ENCODE assay signal across 23 mouse cellular contexts in the genomic region with DNA sequence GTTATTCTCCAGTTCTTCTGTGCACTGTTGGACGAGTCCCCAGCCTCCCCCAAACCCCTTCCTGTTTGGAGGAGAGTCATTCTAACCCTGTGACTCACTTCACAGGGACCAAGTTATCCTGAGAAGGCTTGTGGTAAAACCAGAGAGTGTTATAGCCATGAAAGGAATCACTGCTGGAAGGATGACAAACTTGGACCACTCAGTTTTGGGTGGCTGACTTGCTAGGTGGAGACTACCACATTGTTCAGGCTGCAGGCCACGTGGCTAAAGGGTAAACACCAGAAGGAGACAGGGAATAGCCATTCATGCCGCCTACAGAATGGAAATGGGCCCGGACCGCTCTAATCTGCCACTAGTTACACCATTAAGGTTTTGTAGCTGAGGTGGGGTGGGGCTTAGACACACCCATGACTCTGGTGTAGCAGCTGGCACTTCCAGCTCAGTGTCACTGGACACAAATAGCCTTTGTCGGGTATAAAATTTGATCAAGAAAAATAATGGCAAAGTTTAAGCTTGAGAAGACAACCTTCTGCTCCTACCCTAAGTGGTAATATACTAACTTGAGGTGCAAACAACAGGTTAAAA. TPM values are rescaled to one million over a fixed set of nuclear protein-coding genes. Genes with fewer than 3 reads are reported as not detected.
DNase-seq lines count a peak whose midpoint lies in the region; ATAC-seq and TF ChIP-seq lines count a peak whose summit lies in the region.
"Had no signal": no experiment of that assay in that cellular context is flagged by ENCODE, and none has a peak within 500 bp of the region (broad histone marks: within the 10 kb centered on the region; RNA-seq: fewer than 3 reads in every experiment).

No protein-coding gene starts in this region.

- H3K79me2 ChIP-seq in myocyte (ENCODE audit: control insufficient read depth, insufficient read depth) = no peaks in the 10 kb centered on the region

- ATAC-seq in frontal cortex, adult (ENCODE audit: low TSS enrichment) = peak; percentile 55
- ATAC-seq: forebrain, embryonic 14.5 days; hindbrain, embryonic 16.5 days; inflammation-experienced regulatory T-cells, adult 6 months had no signal

- no peak overlapping the region for H3K4me3 ChIP-seq in myocyte
- H3K4me3 ChIP-seq in embryonic facial prominence, embryonic 10.5 days = no peak overlapping the region
- H3K4me3 ChIP-seq: embryonic facial prominence, embryonic 13.5 days; forebrain, embryonic 10.5 days; gastrocnemius, adult 2 months; heart, embryonic 13.5 days; hindbrain, embryonic 12.5 days had no signal

- no peak overlapping the region for H3K27ac ChIP-seq in embryonic facial prominence, embryonic 10.5 days (replicated peaks)
- H3K27ac ChIP-seq: embryonic facial prominence, embryonic 13.5 days; forebrain, embryonic 10.5 days; gastrocnemius, adult 2 months; heart, embryonic 13.5 days; hindbrain, embryonic 12.5 days had no signal

- H3K4me1 ChIP-seq in embryonic facial prominence, embryonic 10.5 days = no peaks in the 10 kb centered on the region
- H3K4me1 ChIP-seq: embryonic facial prominence, embryonic 13.5 days; forebrain, embryonic 10.5 days; hindbrain, embryonic 12.5 days had no signal

- no peak for DNase-seq in frontal cortex, postnatal 14 days (ENCODE audit: low spot score in 2 of 2)
- DNase-seq in 3134 (ENCODE audit: extremely low read depth, insufficient read length, low spot score) (peak; percentile 63), NIH3T3 (ENCODE audit: low read depth) (peak; percentile 67)
- DNase-seq in thymus, postnatal 4 days = no peak
- no peak for DNase-seq in embryonic facial prominence, embryonic 10.5 days (ENCODE audit: low spot score)
- DNase-seq: adrenal gland, postnatal 10 days; cerebellum, adult 11-12 months; cerebellum, adult 9-10 months; cerebellum, postnatal 25 days; gastrocnemius, adult 2 months; gastrocnemius, postnatal 25 days; heart, postnatal 4 days; kidney, adult 11 months had no signal

- H3K4me2 ChIP-seq in myocyte (ENCODE audit: low read depth) = peak overlapping the region; percentile 50
- H3K4me2 ChIP-seq: embryonic facial prominence, embryonic 13.5 days; heart, embryonic 13.5 days; hindbrain, embryonic 12.5 days had no signal

- H3K36me3 ChIP-seq in myocyte (ENCODE audit: control insufficient read depth, insufficient read depth) = no peaks in the 10 kb centered on the region
- H3K36me3 ChIP-seq in embryonic facial prominence, embryonic 10.5 days (replicated peaks) = no peaks in the 10 kb centered on the region
- H3K36me3 ChIP-seq: embryonic facial prominence, embryonic 13.5 days; forebrain, embryonic 10.5 days; heart, embryonic 13.5 days; hindbrain, embryonic 12.5 days had no signal

- whole genome bisulfite sequencing in embryonic facial prominence, embryonic 10.5 days = 74% methylated on average over 6 of the region's 6 CpGs

- no peaks in the 10 kb centered on the region for H3K27me3 ChIP-seq in myocyte (ENCODE audit: control insufficient read depth, insufficient read depth, insufficient read length)
- H3K27me3 ChIP-seq in embryonic facial prominence, embryonic 10.5 days (replicated peaks; ENCODE audit: low read depth, poor library complexity, severe bottlenecking) = no peaks in the 10 kb centered on the region
- H3K27me3 ChIP-seq: embryonic facial prominence, embryonic 13.5 days; heart, embryonic 13.5 days; hindbrain, embryonic 12.5 days had no signal

- H3K9me3 ChIP-seq in embryonic facial prominence, embryonic 10.5 days = no peaks in the 10 kb centered on the region
- H3K9me3 ChIP-seq: embryonic facial prominence, embryonic 13.5 days; forebrain, embryonic 10.5 days; heart, embryonic 13.5 days; hindbrain, embryonic 12.5 days had no signal

- TF ChIP-seq POLR2A in myocyte (IDR thresholded peaks at IDR 0.05; ENCODE audit: insufficient read length, low read depth) = no peak

- no peak overlapping the region for H3ac ChIP-seq in myocyte (ENCODE audit: control insufficient read depth, insufficient read length)

TF ChIP-seq in myocyte, 11 proteins besides CTCF, POLR2A, EP300 and RAD21:
- TF ChIP-seq TCF12 (IDR thresholded peaks at IDR 0.05; ENCODE audit: insufficient read depth, poor library complexity, severe bottlenecking) = peak; percentile 38
- TF ChIP-seq CEBPB (IDR thresholded peaks at IDR 0.05; ENCODE audit: insufficient read depth, poor library complexity, severe bottlenecking) = no peak
- TF ChIP-seq SRF (IDR thresholded peaks at IDR 0.05; ENCODE audit: control insufficient read depth, insufficient read length, low read depth) = peak; percentile 21
- TF ChIP-seq REST (IDR thresholded peaks at IDR 0.05; ENCODE audit: insufficient read depth, insufficient read length) = no peak
- peak; percentile 16 to 82 (median 53) for TF ChIP-seq MYOD1 (IDR thresholded peaks at IDR 0.05; ENCODE audit: control insufficient read depth in 1 of 3, insufficient read length in 2 of 3, low read depth in 2 of 3)
- no peak for TF ChIP-seq E2F4 (IDR thresholded peaks at IDR 0.05; ENCODE audit: insufficient read depth)
- TF ChIP-seq TCF3 (IDR thresholded peaks at IDR 0.05; ENCODE audit: insufficient read length, low read depth) = no peak
- no peak for TF ChIP-seq POLR2AphosphoS2 (IDR thresholded peaks at IDR 0.05; ENCODE audit: insufficient read length, low read depth)
- TF ChIP-seq MAX (IDR thresholded peaks at IDR 0.05; ENCODE audit: low read depth) = no peak
- TF ChIP-seq USF1 (IDR thresholded peaks at IDR 0.05; ENCODE audit: low read depth) = peak; percentile 74
- peak in 2 of 3 experiments; percentile 46 to 67 for TF ChIP-seq MYOG (IDR thresholded peaks at IDR 0.05; ENCODE audit: control insufficient read depth in 1 of 3, insufficient read depth in 1 of 3, insufficient read length in 2 of 3, low read depth in 2 of 3)

RNA-seq across cellular contexts. Expression of a gene that starts 34.6 kb away (rescaled TPM):
- not detected for polyA plus RNA-seq in myocyte (2012; fragmentation: generic; extraction: Trizol)
- 0.08 and 0.10 TPM in 2 replicates for polyA plus RNA-seq in embryonic facial prominence, embryonic 10.5 days (2016; fragmentation: Nextera tagmentation; extraction: Ambion mirVana)
- polyA plus RNA-seq: embryonic facial prominence, embryonic 13.5 days; forebrain, embryonic 10.5 days; forebrain, embryonic 14.5 days; heart, embryonic 13.5 days; heart, postnatal 0 days; inflammation-experienced regulatory T-cells, adult 6 months had no signal

Comparison
In these comparisons a context has a peak if more than half of its experiments do, and no peak if none do; other contexts are left out.
1. DNase-seq: peak in 3134 (single experiment) and NIH3T3 (single experiment); none in frontal cortex, postnatal 14 days (0 of 2), thymus, postnatal 4 days (single experiment) and embryonic facial prominence, embryonic 10.5 days (single experiment).